Mouse (Mus musculus) cerebellum, adult 2 months (tissue): ENCODE results near the gene Shmt2. TPM values are rescaled to one million over a fixed set of nuclear protein-coding genes. Genes with fewer than 3 reads are reported as not detected.

Experiments
- DNase-seq, 2 experiments: peaks; one replicate each; pipeline ENCODE4 v3.0.0; 2021
- H3K27ac ChIP-seq: fragments of 200-500 bp; 2 replicates; pipeline ENCODE4 v1.5.1; 2012; ENCODE audit warnings: low read length, control low read depth, inconsistent platforms; ENCODE audit not compliant: insufficient read depth
- H3K27me3 ChIP-seq: fragments of 200-500 bp; 2 replicates; pipeline ENCODE4 v1.6.1; 2012; ENCODE audit warnings: inconsistent platforms, mild to moderate bottlenecking, low read length, moderate library complexity; ENCODE audit not compliant: control insufficient read depth, insufficient read depth
- H3K4me1 ChIP-seq: fragments of 200-500 bp; 2 replicates; pipeline ENCODE4 v1.6.1; 2011; ENCODE audit warnings: low read length; ENCODE audit not compliant: control insufficient read depth, insufficient read depth
- H3K4me3 ChIP-seq: fragments of 200-500 bp; replicated peaks from 2 replicates; pipeline ENCODE3; 2011; ENCODE audit warnings: mild to moderate bottlenecking, low read depth, low read length, control low read depth; ENCODE audit not compliant: insufficient read depth
- CTCF ChIP-seq: fragments of 200-500 bp; IDR thresholded peaks from 2 replicates; pipeline ENCODE4 v1.5.1; 2011; ENCODE audit warnings: low read depth, mild to moderate bottlenecking, control low read depth, low read length, moderate library complexity, borderline replicate concordance; ENCODE audit not compliant: insufficient read depth
- POLR2A ChIP-seq: fragments of 200-500 bp; IDR thresholded peaks from 2 replicates; pipeline ENCODE4 v1.6.1; 2011; ENCODE audit warnings: low read length, control low read depth, borderline replicate concordance; ENCODE audit not compliant: insufficient read depth
- WGBS: fragments of 180-500 bp; shearing (Covaris S2); methylation state at CpG from one replicate; pipeline ENCODE4 v1.1.7; 2018; 5-methylcytosine and 5-hydroxymethylcytosine counted together
- polyA plus RNA-seq: library from polyadenylated mRNA; depleted of rRNA; stranded (reverse); fragments of >200 nt; gene quantifications from 2 replicates; pipeline ENCODE4 v1.2.3, GENCODE M21; 2012

The Shmt2 gene
- polyA plus RNA-seq, 1 experiment: 68.2 TPM

DNA sequence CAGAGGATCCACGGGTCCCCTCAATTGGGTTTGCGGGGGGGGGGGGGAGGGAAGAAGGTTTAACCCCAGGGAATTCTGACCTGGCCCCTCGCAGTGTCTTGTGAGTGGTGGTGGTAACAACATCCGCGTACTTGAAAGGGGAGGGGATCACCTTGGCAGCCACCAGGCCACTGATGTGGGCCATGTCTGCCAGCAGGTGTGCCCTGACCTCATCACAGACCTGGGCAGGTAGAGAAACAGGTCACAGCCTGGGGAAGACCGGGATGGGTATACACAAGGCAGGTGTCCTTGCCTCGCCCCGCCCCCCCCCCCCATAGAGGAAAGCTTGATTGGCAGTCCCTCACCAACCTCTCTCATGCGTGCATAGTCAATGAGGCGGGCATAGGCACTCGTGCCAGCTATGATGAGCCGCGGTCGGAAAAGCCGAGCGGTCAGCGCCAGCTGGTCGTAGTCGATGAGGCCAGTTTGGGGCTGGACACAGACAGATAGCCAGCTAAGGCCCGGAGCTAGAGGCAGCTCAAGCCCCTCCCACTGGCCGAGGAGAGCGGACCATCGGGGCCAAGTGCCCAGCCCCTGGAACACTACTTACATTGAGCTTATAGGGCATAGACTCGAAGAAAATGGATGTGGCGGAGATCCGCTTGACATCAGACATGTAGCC lies 3.1 kb downstream of the Shmt2 start:
- Histone ChIP-seq H3K27ac (no peak overlapping the region), H3K4me1 (peaks cover 9% of the 10 kb centered on the region), H3K27me3 (no peaks in the 10 kb centered on the region), H3K4me3 (no peak overlapping the region)
- 46% methylated on average over 26 of the region's 26 CpGs for WGBS
- no peak for TF ChIP-seq CTCF
- no peak for TF ChIP-seq POLR2A
- DNase-seq: no peak

DNA sequence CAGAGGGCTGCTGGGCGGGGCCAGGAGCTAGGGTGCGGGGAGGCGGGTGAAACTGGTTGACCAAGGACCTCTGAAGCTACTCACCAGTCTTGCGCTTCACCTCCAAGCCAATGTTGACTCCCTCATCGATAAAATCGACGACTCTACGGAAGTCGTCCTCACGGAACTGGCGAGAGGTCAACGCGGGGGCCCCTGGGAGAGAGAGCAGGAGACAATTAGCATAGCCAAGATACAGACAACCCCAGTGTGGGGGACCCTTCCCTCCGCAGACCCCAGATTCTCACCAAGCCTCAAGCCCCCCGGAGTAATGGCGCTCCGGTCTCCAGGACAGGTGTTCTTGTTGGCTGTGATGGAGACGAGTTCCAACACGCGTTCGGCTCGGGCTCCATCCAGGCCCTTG lies 4.3 kb downstream of the Shmt2 start:
- 93% methylated on average over 22 of the region's 22 CpGs for WGBS

GRCm38 (mm10) chr10:127516576-127517260 lies 5.5 kb downstream of the Shmt2 start:
- H3K27me3 ChIP-seq: no peaks in the 10 kb centered on the region
- peaks cover 16% of the 10 kb centered on the region for H3K4me1 ChIP-seq
- 39% methylated on average over 30 of the region's 30 CpGs for WGBS
- no peak overlapping the region for H3K4me3 ChIP-seq
- DNase-seq: no peak
- TF ChIP-seq CTCF: no peak
- TF ChIP-seq POLR2A: no peak
- no peak overlapping the region for H3K27ac ChIP-seq

More for the DNA sequence above, 4.3 kb downstream of the Shmt2 start:
- H3K27me3 ChIP-seq: no peaks in the 10 kb centered on the region
- H3K4me3 ChIP-seq: no peak overlapping the region
- DNase-seq: no peak
- no peak overlapping the region for H3K27ac ChIP-seq
- TF ChIP-seq POLR2A (no peak), CTCF (no peak)
- H3K4me1 ChIP-seq: peaks cover 12% of the 10 kb centered on the region

GRCm38 (mm10) chr10:127515983-127516459 lies 6.2 kb downstream of the Shmt2 start:
- Histone ChIP-seq H3K4me3 (no peak overlapping the region), H3K27me3 (no peaks in the 10 kb centered on the region), H3K27ac (no peak overlapping the region), H3K4me1 (peaks cover 16% of the 10 kb centered on the region)
- 58% methylated on average over 8 of the region's 8 CpGs for WGBS
- no peak for DNase-seq
- TF ChIP-seq CTCF (no peak), POLR2A (no peak)

DNA sequence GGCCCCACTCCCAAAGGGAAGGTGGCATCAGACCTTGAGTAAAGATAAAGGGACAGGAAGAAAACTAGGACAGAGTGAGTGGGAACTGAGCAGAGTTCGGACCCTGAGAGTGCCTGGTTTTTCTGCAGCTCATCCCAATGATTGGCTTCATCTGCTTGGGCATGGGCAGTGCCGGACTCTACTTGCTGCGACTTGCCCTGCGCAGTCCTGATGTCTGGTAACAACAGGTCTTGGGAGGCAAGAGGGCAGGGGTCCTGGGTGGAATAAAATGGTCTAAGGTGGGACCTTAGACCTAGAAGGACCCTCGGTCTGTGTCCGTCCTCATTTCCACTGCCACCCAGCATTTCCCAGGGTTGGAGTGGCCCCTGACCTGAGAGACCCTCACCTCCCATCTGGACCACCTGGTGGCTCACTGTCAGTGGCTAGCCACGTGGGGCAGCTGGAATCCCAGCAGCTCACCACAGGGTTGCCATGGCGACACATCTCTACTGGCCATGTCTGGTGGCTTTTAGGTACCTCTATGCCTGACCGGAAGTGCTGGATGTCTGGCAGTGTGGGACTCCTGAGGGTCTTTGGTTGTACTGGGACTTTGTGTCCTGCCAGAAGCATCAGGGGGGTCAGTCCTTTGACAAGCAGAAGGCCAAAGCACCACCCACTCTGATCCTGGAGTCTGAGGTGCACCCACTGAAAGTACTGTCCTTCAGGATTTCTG lies 6.8 kb downstream of the Shmt2 start:
- peaks cover 18% of the 10 kb centered on the region for H3K4me1 ChIP-seq
- no peaks in the 10 kb centered on the region for H3K27me3 ChIP-seq
- 57% methylated on average over 9 of the region's 9 CpGs for WGBS
- no peak overlapping the region for H3K4me3 ChIP-seq
- TF ChIP-seq CTCF: no peak
- no peak for TF ChIP-seq POLR2A
- no peak for DNase-seq
- H3K27ac ChIP-seq: no peak overlapping the region

GRCm38 (mm10) chr10:127514764-127515163 lies 7.5 kb downstream of the Shmt2 start, which contains the start of gene Ndufa4l2:
Ndufa4l2 (plus strand) TSS chr10:127514967.
- H3K4me3 ChIP-seq: no peak within 1 kb of the TSS
- WGBS: 51% methylated on average over 6 of the region's 6 CpGs
- TF ChIP-seq CTCF (no peak), POLR2A (no peak)
- H3K27me3 ChIP-seq: no peaks in the 10 kb centered on the region
- no peak within 1 kb of the TSS for H3K27ac ChIP-seq
- DNase-seq: no peak
- peaks cover 24% of the 10 kb centered on the region for H3K4me1 ChIP-seq

GRCm38 (mm10) chr10:127514111-127514698 lies 8.0 kb downstream of the Shmt2 start:
- TF ChIP-seq CTCF: no peak
- TF ChIP-seq POLR2A: no peak
- Histone ChIP-seq H3K27me3 (no peaks in the 10 kb centered on the region), H3K4me1 (peaks cover 25% of the 10 kb centered on the region), H3K4me3 (no peak overlapping the region), H3K27ac (no peak overlapping the region)
- DNase-seq: no peak
- WGBS: 68% methylated on average over 13 of the region's 13 CpGs
